Mouse (Mus musculus) MEL (cell line): ENCODE data around the gene E2f3. TPM values are rescaled to one million over a fixed set of nuclear protein-coding genes. Genes with fewer than 3 reads are reported as not detected.

ENCODE experiments used
- DNase-seq: peaks from one replicate; pipeline ENCODE4 v3.0.0; 2011; ENCODE audit warnings: low read depth, low spot score
- H3K27ac ChIP-seq: 2 replicates; pipeline ENCODE4 v1.5.1; 2012; ENCODE audit warnings: low read depth, mild to moderate bottlenecking, control low read depth, low read length, moderate library complexity; ENCODE audit not compliant: control insufficient read depth
- H3K27me3 ChIP-seq, 2 experiments: fragments of 150-350 bp in 1 of 2; sonication (generic) in 1 of 2; 2 replicates each; pipeline ENCODE4 v1.6.1; 2012; ENCODE audit warnings: low read length in 2 of 2, mild to moderate bottlenecking in 2 of 2, improper control_type of control experiment in 1 of 2, moderate library complexity in 1 of 2; ENCODE audit not compliant: insufficient read depth in 2 of 2, control insufficient read depth in 1 of 2
- H3K36me3 ChIP-seq, 2 experiments: 2 replicates each; pipeline ENCODE4 v1.6.1; 2012 to 2014; ENCODE audit warnings: low read length in 2 of 2, improper control_type of control experiment in 1 of 2, inconsistent platforms in 1 of 2, mild to moderate bottlenecking in 1 of 2; ENCODE audit not compliant: insufficient read depth in 2 of 2, control insufficient read depth in 1 of 2
- H3K4me1 ChIP-seq, 2 experiments: fragments of 150-350 bp in 1 of 2; sonication (generic) in 1 of 2; 2 replicates each; pipeline ENCODE4 v1.6.1; 2012; ENCODE audit warnings: low read length in 2 of 2, improper control_type of control experiment in 1 of 2, mild to moderate bottlenecking in 1 of 2; ENCODE audit not compliant: insufficient read depth in 2 of 2, control insufficient read depth in 1 of 2
- H3K4me3 ChIP-seq, 2 experiments: fragments of 150-350 bp in 1 of 2; sonication (generic) in 1 of 2; 2 replicates each; pipeline ENCODE4 v1.5.1; 2012; ENCODE audit warnings: low read depth in 2 of 2, low read length in 2 of 2, mild to moderate bottlenecking in 2 of 2, moderate library complexity in 2 of 2, control low read depth in 1 of 2, improper control_type of control experiment in 1 of 2; ENCODE audit not compliant: control insufficient read depth in 1 of 2, insufficient read depth in 1 of 2
- H3K79me2 ChIP-seq: 2 replicates; pipeline ENCODE4 v1.6.1; 2012; ENCODE audit warnings: mild to moderate bottlenecking, low read length, moderate library complexity; ENCODE audit not compliant: control insufficient read depth, poor library complexity, insufficient read depth
- H3K9ac ChIP-seq: 2 replicates; pipeline ENCODE4 v1.6.1; 2012; ENCODE audit warnings: low read depth, mild to moderate bottlenecking, control low read depth, low read length, moderate library complexity; ENCODE audit not compliant: control insufficient read depth, poor library complexity, severe bottlenecking
- H3K9me3 ChIP-seq: fragments of 150-350 bp; sonication (generic); replicated peaks from 2 replicates; pipeline ENCODE4 v1.6.1; 2012; ENCODE audit warnings: mild to moderate bottlenecking, low read length, improper control_type of control experiment, moderate library complexity; ENCODE audit not compliant: insufficient read depth
- CHD1 ChIP-seq: IDR thresholded peaks from 2 replicates; pipeline ENCODE4 v1.6.1; 2012; ENCODE audit warnings: low read depth, mild to moderate bottlenecking, inconsistent platforms, low read length, improper control_type of control experiment
- EP300 ChIP-seq, 2 experiments: IDR thresholded peaks; 2 replicates each; pipeline ENCODE4 v1.6.1; 2011; ENCODE audit warnings: improper control_type of control experiment in 2 of 2, low read length in 2 of 2, low read depth in 1 of 2, mild to moderate bottlenecking in 1 of 2
- KAT2A ChIP-seq: conservative IDR thresholded peaks from 2 replicates; pipeline ENCODE4 v1.6.1; 2012; ENCODE audit warnings: low read depth, low read length, improper control_type of control experiment, inconsistent platforms
- MAZ ChIP-seq: IDR thresholded peaks from 2 replicates; pipeline ENCODE4 v1.6.1; 2012; ENCODE audit warnings: low read depth, mild to moderate bottlenecking, inconsistent platforms, low read length, improper control_type of control experiment
- NELFE ChIP-seq: IDR thresholded peaks from 2 replicates; pipeline ENCODE4 v1.6.1; 2011; ENCODE audit warnings: low read depth, low read length, improper control_type of control experiment
- POLR2AphosphoS5 ChIP-seq: IDR thresholded peaks from 2 replicates; pipeline ENCODE4 v1.6.1; 2012; ENCODE audit warnings: low read depth, borderline replicate concordance, mild to moderate bottlenecking, inconsistent platforms, low read length, moderate library complexity, mixed read lengths
- RAD21 ChIP-seq: IDR thresholded peaks from 2 replicates; pipeline ENCODE4 v1.6.1; 2011; ENCODE audit warnings: mild to moderate bottlenecking, low read depth, low read length, improper control_type of control experiment
- USF2 ChIP-seq, 2 experiments: IDR thresholded peaks; 2 replicates each; pipeline ENCODE4 v1.6.1; 2011 to 2012; ENCODE audit warnings: improper control_type of control experiment in 2 of 2, low read length in 2 of 2, borderline replicate concordance in 1 of 2, inconsistent platforms in 1 of 2, low read depth in 1 of 2, mild to moderate bottlenecking in 1 of 2; ENCODE audit not compliant: insufficient read depth in 1 of 2
- polyA plus RNA-seq, 2 experiments: library from polyadenylated mRNA; stranded (reverse) in 1 of 2; unstranded in 1 of 2; fragments of >175 nt in 1 of 2; fragments of >200 nt in 1 of 2; gene quantifications; 2 replicates each; pipeline versions ENCODE4 v1.2.1 to v1.2.4; 2012; ENCODE audit warnings: low replicate concordance in 2 of 2, low read depth in 1 of 2; ENCODE audit not compliant: insufficient read length in 2 of 2, insufficient read depth in 1 of 2, missing spikeins in 1 of 2
- total RNA-seq: library from RNA; depleted of rRNA; stranded (reverse); fragments of 300-350 nt; gene quantifications from 2 replicates; pipeline ENCODE4 v1.2.3, GENCODE M21; 2012

The E2f3 gene
- total and polyA plus RNA-seq, 3 experiments = 12.8 to 20.0 TPM; not detected in 1

DNA sequence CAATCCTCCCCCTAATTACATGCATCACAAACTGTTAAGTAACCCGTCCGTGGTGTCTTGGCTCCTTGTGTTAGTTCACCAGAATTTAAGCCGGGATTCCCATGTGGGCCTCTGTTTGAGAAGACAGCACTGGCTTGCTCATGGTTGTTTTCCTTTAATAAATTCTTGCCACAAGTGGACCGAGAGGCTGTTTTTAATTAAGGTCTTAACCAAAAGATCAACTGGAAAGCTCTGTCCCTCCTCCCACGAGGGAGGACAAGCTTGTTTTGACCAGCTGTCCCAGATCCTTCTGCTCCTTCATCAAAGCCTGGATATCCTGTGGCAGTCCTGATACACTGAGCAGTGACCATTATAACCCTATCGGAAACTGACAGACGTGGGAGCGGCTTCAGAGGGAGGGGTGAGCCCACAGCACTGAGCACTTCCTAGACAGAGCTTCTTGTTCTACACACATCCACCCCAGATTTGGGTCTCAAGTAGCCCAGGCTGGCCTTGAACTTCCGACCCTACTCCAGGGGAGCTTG lies 28.1 kb downstream of the E2f3 start:
- Histone ChIP-seq H3K79me2 (peaks cover 70% of the 10 kb centered on the region), H3K27me3 (no peaks in the 10 kb centered on the region), H3K9me3 (no peaks in the 10 kb centered on the region), H3K36me3 (peaks cover 0 to 5% of the 10 kb centered on the region in 2 experiments; a peak in 2 of 4 replicates), H3K4me3 (no peak overlapping the region), H3K27ac (no peak overlapping the region), H3K4me1 (no peaks in the 10 kb centered on the region), H3K9ac (no peak overlapping the region)
- DNase-seq = no peak
- TF ChIP-seq EP300 (IDR thresholded peaks at IDR 0.05; ENCODE audit: low read depth in 1 of 2, low read length in 2 of 2) (no peak), KAT2A (no peak), RAD21 (no peak), MAZ (no peak), CHD1 (no peak)

GRCm38 (mm10) chr13:29956821-29957421 lies 28.9 kb downstream of the E2f3 start:
- H3K9ac ChIP-seq = no peak overlapping the region
- H3K9me3 ChIP-seq = no peaks in the 10 kb centered on the region
- no peak overlapping the region for H3K27ac ChIP-seq
- H3K36me3 ChIP-seq = peaks cover 2 to 5% of the 10 kb centered on the region in 2 experiments; a peak in 3 of 4 replicates
- peaks cover 65% of the 10 kb centered on the region for H3K79me2 ChIP-seq
- TF ChIP-seq EP300 (IDR thresholded peaks at IDR 0.05; ENCODE audit: low read depth in 1 of 2, low read length in 2 of 2) (no peak), POLR2AphosphoS5 (no peak), NELFE (no peak), CHD1 (no peak)
- H3K27me3 ChIP-seq = no peaks in the 10 kb centered on the region
- no peak for DNase-seq
- H3K4me1 ChIP-seq = no peaks in the 10 kb centered on the region
- no peak overlapping the region for H3K4me3 ChIP-seq

GRCm38 (mm10) chr13:29955296-29955695 lies 30.6 kb downstream of the E2f3 start:
- no peak for TF ChIP-seq USF2 (IDR thresholded peaks at IDR 0.05; ENCODE audit: borderline replicate concordance in 1 of 2, insufficient read depth in 1 of 2, low read depth in 1 of 2, low read length in 2 of 2)
- Histone ChIP-seq H3K36me3 (peaks cover 2 to 5% of the 10 kb centered on the region in 2 experiments; a peak in 3 of 4 replicates), H3K4me3 (no peak overlapping the region), H3K27ac (no peak overlapping the region), H3K79me2 (peaks cover 65% of the 10 kb centered on the region), H3K4me1 (no peaks in the 10 kb centered on the region), H3K27me3 (no peaks in the 10 kb centered on the region), H3K9ac (no peak overlapping the region), H3K9me3 (no peaks in the 10 kb centered on the region)
- DNase-seq = no peak
